Mouse (Mus musculus): ENCODE results near the gene Usp54.

DNA sequence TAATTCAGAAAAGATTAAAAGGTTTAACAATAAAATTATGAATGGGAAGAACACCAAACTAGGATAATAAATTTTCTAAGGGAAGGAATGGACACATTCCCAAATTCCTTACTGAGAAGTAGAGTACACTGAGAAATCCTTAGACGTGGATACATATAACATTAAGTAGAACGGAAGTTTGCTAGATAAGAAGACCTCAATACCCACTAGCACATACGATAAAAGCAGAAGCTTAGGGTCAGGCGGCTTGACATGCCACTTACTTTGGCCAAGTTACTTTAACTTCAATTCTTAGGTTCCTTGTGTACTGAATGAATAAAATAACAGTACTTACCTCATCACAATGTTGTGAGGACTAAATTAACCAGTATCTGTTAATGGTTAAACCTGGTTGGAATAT lies 111.2 kb downstream of the Usp54 start:
- no peak for TF ChIP-seq EP300 (IDR thresholded peaks at IDR 0.05; ENCODE audit: low read depth)
- no peak for TF ChIP-seq CTCF (IDR thresholded peaks at IDR 0.05; ENCODE audit: low read depth)
